Mouse (Mus musculus) T-helper 1 cell (primary cell): Measurements from ENCODE around the gene Mrpl41.

Experiments used
- in situ Hi-C: fragments of 300-600 bp; cut with MboI, MseI; formaldehyde crosslinking; loops from one replicate; pipeline ENCODE4 v1.15.1; 2025; ENCODE audit warnings: high pct_unique_total_duplicates

The Mrpl41 gene

DNA sequence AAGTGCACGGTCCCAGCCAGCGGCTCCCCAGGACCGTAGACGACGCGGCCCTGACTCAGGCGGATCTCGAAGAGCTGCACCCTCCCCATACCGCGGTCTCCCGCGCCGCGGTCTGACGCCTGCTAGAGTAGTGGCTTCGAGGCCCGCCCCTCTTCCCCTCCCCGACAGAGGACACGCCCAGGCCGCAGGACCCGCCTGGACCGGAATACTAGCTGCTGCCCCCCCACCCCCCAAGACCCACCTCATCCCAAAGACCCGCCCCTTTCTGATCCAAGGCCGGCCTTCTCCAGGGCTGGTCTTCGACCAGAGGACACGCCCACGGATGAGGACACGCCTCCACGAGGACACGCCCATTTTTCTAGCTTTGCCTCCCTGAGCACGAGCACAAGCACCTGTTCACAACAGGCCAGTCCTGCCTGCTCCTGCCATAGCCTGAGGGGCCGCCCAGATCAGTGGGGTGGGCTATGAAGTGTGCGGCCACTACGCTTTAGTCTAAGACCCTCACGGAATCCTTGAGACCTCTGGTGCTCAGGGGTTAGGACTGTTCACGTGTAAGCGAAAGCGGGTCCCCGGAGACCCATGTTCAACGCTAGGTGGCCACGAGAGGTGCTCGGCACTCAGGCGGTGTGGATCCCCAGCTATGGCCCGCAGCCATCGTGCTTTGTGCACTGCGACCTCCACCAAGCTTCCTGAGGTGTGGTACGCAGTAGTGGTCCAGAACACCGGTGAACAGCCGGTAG is 39.7 kb downstream of the Mrpl41 start, which contains the start of gene Arrdc1:
Gene Arrdc1, minus strand, starts transcription at position 196 of the 740 bp plus-strand sequence.
- in situ Hi-C loops: no loop called here

DNA sequence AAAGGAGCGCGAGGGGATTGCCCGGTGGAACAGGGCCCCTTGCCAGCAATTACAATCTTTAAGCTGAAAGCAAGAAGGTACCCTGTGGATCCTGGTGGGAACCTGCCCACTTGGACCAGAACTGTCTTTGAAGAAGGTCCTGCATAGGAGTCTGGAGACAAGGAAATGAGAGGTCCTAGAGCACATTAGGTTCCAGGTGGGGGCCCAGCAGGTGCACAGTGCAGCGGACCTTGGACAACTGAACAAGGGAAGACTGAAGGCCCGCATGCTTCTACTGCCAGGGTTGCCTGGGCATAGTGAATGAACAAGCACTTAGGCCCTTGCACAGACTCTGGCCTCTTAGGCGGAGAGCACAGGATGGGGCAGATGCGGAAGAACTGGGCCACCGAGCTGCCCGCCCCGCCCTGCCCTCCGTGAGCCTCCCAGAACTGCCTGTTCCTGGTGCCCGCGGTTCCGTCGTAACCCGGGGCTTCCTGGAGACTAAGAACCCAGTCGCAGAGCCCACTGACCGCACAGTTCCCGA is 40.4 kb downstream of the Mrpl41 start:
- in situ Hi-C loops: no loop called here

DNA sequence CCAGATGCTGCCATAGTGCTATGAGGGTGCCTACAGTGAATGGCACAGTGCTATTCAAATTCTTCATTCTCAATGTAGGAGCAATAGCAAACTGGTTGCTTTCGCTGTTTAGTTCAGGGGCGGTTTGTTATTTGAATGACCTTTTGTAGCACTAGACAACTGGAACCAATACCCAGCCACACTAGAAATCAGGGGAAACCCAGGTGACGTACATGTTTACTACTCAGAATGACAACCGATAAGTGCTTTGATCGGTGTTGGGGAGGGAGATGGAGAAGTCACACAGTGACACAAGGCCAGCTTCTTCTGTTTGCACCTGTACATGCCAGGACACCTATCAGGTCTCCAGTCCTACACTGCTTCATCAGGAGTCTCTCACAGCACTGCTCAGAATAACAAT is 45.3 kb downstream of the Mrpl41 start:
- in situ Hi-C loops: no loop called here

DNA sequence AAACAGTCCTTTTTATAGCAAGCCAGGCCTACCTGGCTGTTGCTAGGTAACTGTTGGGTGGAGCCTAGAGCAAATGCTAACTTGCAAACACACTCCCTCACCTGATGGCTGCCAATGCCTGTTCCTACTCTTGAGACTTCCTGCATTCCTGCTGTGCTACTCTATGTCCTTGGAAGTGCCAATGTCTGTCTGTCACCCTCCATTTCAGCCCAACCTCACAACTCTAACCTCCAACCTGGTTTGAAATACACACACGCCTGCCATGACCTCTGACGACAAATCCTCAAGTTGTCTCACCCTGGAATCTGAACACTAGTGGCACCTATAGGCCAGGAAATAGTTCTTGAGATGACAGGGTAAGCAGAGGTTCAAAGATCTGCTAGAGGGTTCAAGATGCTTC is 45.8 kb downstream of the Mrpl41 start:
- in situ Hi-C loops: no loop called here

DNA sequence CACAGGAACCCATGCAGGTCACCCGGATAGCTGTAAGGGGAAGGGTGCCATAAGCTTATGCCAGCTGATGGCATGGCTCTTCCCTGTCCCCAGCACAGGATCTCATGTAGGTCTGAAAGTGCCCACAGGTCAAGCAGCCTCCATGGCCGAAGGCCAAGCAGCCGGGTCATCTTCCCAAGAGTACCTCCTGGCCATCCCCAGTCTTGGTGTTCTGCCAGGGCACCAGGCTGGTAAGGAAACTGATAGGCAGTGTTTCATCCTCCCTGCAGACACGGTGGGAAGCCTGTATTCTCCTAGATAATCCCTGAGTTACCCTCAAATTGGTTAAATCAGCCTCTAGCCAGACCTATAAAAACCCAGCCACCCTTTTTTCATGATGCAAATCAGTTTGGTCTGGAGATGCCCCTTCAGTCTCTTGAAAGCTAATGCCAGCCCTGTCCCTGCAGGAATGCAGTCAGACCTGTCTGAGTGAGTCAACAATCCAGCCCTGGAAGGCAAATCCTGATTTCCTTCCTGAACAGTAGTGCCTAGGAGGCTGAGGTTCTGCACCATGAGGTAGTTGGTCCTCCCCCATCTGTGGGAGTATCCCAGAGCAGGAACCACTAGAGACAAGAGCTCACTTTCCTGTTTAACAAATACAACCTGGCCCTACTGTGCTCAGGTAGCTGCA is 47.0 kb downstream of the Mrpl41 start:
- in situ Hi-C loops: no loop called here

DNA sequence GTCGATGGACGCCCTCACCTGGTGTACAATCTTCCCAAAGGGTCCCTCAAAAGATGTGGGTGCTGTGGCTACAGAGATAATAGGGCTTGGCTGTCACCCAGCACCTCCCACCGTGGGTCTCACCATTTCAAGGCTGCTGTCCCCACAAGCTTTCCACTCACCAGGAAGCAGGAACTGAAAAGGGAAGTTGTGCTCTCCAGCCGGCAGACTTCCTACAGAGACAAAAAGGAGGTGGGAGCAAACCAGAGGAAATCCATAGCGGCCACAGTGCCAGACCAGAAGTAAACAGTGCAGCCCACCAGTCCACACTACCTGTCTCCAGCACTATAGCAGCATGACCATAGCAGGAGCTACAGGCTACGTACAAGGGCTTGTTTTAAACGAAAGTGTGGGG is 47.9 kb downstream of the Mrpl41 start:
- in situ Hi-C loops: no loop called here

DNA sequence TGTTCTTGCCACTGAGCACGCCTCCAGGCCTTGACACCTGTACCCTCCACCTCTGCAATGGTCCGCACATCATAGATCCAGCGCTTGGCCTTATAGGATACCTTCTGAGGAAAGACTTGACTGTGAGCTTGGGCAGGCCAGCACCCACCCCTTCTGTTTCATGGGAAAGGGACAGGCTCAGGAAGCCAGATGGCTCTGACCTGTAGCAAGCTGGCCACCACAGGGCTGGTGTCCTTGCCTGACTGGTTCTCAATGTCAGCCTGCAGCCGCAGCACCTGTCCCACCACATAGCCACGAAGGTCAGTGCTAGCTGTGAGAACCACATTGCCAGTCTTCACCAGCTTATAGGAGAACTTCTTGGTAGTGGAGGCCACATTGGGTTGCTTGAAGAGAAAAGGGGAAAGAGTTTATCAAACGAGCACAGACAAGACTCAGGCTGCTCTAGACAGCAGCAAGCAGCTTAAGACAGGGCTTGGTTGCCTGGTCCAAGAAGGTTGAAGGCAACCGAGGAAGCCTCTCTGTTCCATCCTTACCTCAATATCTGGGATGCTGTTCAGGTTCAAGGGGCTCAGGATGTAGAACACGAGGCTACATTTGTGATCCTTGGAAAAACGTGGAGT is 48.4 kb downstream of the Mrpl41 start:
- in situ Hi-C loops: no loop called here

DNA sequence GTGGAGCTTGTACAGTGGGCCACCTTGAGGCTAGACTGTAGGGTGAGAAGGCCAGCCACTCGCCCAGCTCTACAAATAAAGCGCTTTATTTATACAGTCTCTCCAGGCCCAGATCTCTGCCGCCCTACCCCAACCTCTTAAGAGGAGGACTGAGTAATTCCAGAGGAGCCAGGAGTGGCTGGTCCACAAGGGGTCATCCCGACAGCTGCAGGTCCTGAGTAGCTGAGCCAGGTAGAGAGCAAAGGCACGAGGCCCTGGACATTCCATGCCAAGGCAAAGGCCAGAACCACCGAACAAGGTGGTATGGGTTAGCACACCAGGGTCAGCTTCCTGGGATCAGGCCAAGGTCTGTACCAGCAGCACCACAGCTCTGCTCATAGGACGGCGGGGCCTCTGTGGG is 49.6 kb downstream of the Mrpl41 start:
- in situ Hi-C loops: no loop called here
